Mouse (Mus musculus) ES-Bruce4 (cell line): ENCODE results near the gene Cadps. TPM values are rescaled to one million over a fixed set of nuclear protein-coding genes. Genes with fewer than 3 reads are reported as not detected.

Experiments
- H3K27ac ChIP-seq: 2 replicates; pipeline ENCODE4 v1.5.1; 2012; ENCODE audit warnings: low read length, inconsistent platforms; ENCODE audit not compliant: insufficient read depth
- H3K27me3 ChIP-seq: 2 replicates; pipeline ENCODE4 v1.6.1; 2012; ENCODE audit warnings: mild to moderate bottlenecking, low read length, inconsistent platforms; ENCODE audit not compliant: control insufficient read depth, poor library complexity, insufficient read depth, severe bottlenecking
- H3K36me3 ChIP-seq: 2 replicates; pipeline ENCODE4 v1.6.1; 2012; ENCODE audit warnings: inconsistent platforms, mild to moderate bottlenecking, low read length, moderate library complexity; ENCODE audit not compliant: control insufficient read depth, poor library complexity, insufficient read depth, severe bottlenecking
- H3K4me1 ChIP-seq: one replicate; pipeline ENCODE4 v1.8.1; 2011; ENCODE audit warnings: low read length; ENCODE audit not compliant: control insufficient read depth, insufficient read depth
- H3K4me3 ChIP-seq: 2 replicates; pipeline ENCODE4 v1.5.1; 2011; ENCODE audit warnings: low read depth, mild to moderate bottlenecking, low read length
- H3K9ac ChIP-seq: 2 replicates; pipeline ENCODE4 v1.6.1; 2012; ENCODE audit warnings: low read depth, mild to moderate bottlenecking, inconsistent platforms; ENCODE audit not compliant: poor library complexity, severe bottlenecking
- H3K9me3 ChIP-seq: replicated peaks from 2 replicates; pipeline ENCODE4 v1.6.1; 2012; ENCODE audit warnings: mild to moderate bottlenecking, low read length, inconsistent platforms; ENCODE audit not compliant: control insufficient read depth, poor library complexity, insufficient read depth, severe bottlenecking
- CTCF ChIP-seq: IDR thresholded peaks from one replicate; pipeline ENCODE4 v1.8.1; 2011; ENCODE audit warnings: low read depth, low read length
- EP300 ChIP-seq: IDR thresholded peaks from 2 replicates; pipeline ENCODE4 v1.6.1; 2011; ENCODE audit warnings: low read depth, low read length; ENCODE audit not compliant: insufficient read depth
- POLR2A ChIP-seq: IDR thresholded peaks from one replicate; pipeline ENCODE4 v1.8.1; 2011; ENCODE audit warnings: low read length; ENCODE audit not compliant: insufficient read depth
- polyA plus RNA-seq: library from polyadenylated mRNA; stranded (reverse); fragments of >200 nt; gene quantifications from 2 replicates; pipeline ENCODE4 v1.2.4, GENCODE M21; 2011; ENCODE audit warnings: low read depth; ENCODE audit not compliant: missing spikeins, insufficient read depth, insufficient read length

Gene Cadps
- polyA plus RNA-seq, 1 experiment, result 1.3 TPM

DNA sequence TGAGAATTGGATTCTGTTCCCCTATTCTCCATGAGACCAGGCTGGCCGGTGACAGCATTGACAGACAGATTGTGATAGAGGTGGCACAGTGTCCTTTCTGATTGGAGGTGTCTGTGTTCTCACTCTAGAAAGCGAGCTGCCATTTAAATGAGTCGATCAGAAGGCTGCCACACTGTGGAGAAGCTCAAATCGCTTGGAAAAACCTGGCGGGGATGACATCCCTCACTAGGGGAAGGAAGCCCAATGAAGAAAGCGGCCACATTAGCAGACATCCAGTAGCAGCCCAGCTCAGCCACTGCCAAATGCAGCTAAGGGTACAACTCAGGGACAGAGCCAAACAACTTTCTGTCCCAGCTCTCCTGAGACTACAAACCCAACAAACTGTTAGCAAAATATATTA, 397.6 kb downstream of the Cadps start:
- H3K9ac ChIP-seq, result no peak overlapping the region
- no peaks in the 10 kb centered on the region for H3K9me3 ChIP-seq
- H3K4me3 ChIP-seq, result no peak overlapping the region
- no peaks in the 10 kb centered on the region for H3K36me3 ChIP-seq
- H3K27ac ChIP-seq, result no peak overlapping the region
- TF ChIP-seq CTCF, result no peak
- TF ChIP-seq POLR2A, result no peak
- TF ChIP-seq EP300, result no peak
- H3K27me3 ChIP-seq, result no peaks in the 10 kb centered on the region
- H3K4me1 ChIP-seq, result no peaks in the 10 kb centered on the region

DNA sequence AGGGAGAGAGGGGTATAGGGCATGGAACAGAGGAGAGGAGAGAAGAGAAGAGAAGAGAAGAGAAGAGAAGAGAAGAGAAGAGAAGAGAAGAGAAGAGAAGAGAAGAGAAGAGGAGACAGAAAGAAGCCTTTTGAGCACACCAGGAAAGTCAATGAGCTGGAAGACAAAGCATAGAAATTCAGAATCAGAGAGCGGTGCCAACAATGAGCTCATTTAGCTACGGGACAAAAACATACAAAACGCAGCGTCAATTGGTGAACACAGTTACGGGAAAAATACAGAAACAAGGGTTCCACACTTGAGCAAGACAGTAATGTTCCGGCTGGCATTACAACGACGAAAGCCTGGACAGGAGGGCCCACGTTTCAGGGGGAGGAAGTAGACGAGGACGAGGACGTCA, 412.6 kb downstream of the Cadps start:
- no peaks in the 10 kb centered on the region for H3K36me3 ChIP-seq
- H3K27ac ChIP-seq, result no peak overlapping the region
- no peak overlapping the region for H3K9ac ChIP-seq

DNA sequence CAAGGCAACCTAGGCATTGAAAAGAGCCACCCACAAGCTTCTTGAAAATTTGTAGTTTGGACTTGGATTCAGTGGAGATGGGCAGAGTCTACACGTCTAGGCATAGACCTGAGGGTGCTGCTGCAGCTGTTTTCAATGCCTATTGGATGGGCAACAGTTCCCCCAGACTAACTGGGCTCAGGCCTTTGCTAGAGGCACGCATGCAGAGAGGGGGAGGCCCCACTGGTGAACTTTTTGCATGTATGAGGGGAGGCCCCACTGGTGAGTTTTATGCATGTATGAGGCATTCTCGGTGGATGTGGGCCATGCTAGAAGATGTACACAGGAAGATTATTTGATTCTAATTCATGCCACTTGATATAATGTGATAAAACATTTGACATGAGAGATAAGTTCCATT, 413.1 kb downstream of the Cadps start:
- Histone ChIP-seq H3K27ac (no peak overlapping the region), H3K9me3 (no peaks in the 10 kb centered on the region), H3K36me3 (no peaks in the 10 kb centered on the region), H3K27me3 (no peaks in the 10 kb centered on the region), H3K9ac (no peak overlapping the region), H3K4me1 (no peaks in the 10 kb centered on the region), H3K4me3 (no peak overlapping the region)
- TF ChIP-seq EP300 (no peak), POLR2A (no peak), CTCF (no peak)

More for the DNA sequence above, 412.6 kb downstream of the Cadps start:
- no peaks in the 10 kb centered on the region for H3K4me1 ChIP-seq
- H3K4me3 ChIP-seq, result no peak overlapping the region
- no peaks in the 10 kb centered on the region for H3K9me3 ChIP-seq
- H3K27me3 ChIP-seq, result no peaks in the 10 kb centered on the region
- TF ChIP-seq POLR2A (no peak), EP300 (no peak), CTCF (no peak)

DNA sequence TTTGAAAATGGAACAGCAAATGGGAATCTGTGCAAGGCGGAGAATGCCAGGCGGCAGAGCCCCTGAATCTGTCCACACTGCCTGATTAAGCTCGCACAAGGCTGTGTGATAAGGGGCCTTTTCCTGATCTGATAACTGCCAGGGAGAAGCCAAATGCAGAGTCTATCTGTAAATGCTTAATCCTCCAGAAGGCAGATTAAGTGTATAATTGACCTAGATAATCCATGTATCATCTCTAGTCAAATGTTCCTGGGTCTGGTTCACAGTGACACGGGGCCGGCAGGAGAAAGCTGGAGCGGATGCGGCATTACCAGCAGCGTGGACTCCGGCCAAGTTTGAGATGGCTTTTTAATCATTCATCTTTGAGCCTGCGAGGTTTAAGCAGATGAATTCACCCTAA, 416.3 kb downstream of the Cadps start:
- Histone ChIP-seq H3K36me3 (no peaks in the 10 kb centered on the region), H3K4me3 (no peak overlapping the region), H3K9me3 (no peaks in the 10 kb centered on the region), H3K4me1 (no peaks in the 10 kb centered on the region), H3K9ac (no peak overlapping the region), H3K27me3 (no peaks in the 10 kb centered on the region), H3K27ac (no peak overlapping the region)
- TF ChIP-seq CTCF (no peak), EP300 (no peak), POLR2A (no peak)

DNA sequence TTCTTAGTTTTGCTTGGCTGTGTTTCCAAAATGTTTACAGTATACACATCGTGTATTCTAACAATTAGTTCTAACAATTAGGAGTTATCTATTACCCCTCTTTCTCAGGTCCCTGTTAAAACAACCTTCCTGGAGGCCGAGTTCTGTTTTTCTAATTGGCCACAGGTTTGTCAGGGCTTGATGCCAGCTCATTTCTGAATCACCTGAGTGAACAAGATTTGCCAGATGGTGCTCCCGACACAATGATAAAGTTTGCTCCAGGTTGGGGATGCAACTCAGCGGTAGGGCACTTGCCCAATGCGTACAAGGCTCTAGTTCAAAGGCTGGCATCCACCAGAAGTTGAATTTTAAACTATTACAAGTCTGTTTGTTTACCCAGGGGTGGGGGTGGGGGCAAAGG, 417.7 kb downstream of the Cadps start:
- H3K9ac ChIP-seq, result no peak overlapping the region
- no peaks in the 10 kb centered on the region for H3K36me3 ChIP-seq
- H3K4me1 ChIP-seq, result no peaks in the 10 kb centered on the region
- H3K27ac ChIP-seq, result no peak overlapping the region
- H3K9me3 ChIP-seq, result no peaks in the 10 kb centered on the region
- no peak overlapping the region for H3K4me3 ChIP-seq
- H3K27me3 ChIP-seq, result no peaks in the 10 kb centered on the region
- TF ChIP-seq CTCF (no peak), POLR2A (no peak), EP300 (no peak)

DNA sequence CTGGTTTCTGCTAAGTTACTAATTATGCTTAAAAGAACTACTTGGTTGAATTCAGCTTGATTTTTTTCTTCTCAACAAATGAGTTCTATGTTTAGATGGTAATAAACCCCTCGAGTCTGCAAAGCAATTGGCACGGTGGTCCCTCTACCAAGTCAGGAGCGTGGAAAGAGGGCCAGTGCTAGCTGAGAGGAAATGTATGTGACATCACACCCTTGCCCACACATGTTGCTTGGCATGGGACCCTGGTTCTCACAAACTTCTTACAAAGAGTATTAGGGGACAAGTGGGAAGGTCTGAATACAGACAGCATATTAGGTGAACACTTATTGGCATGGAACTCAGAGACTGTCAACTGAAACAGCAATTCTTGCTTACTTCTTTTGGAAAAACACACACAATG, 418.2 kb downstream of the Cadps start:
- Histone ChIP-seq H3K9ac (no peak overlapping the region), H3K4me3 (no peak overlapping the region), H3K9me3 (no peaks in the 10 kb centered on the region), H3K4me1 (no peaks in the 10 kb centered on the region), H3K27ac (no peak overlapping the region), H3K27me3 (no peaks in the 10 kb centered on the region), H3K36me3 (no peaks in the 10 kb centered on the region)
- no peak for TF ChIP-seq EP300
- TF ChIP-seq POLR2A, result no peak
- no peak for TF ChIP-seq CTCF
